Mouse (Mus musculus): ENCODE results near the gene Lrrc41.

Gene Lrrc41

GRCm38 (mm10) chr4:116077240-116078095, 2.4 kb downstream of the Lrrc41 start:
- peak; percentile 17 for DNase-seq

GRCm38 (mm10) chr4:116088510-116089249, 13.6 kb downstream of the Lrrc41 start:
- DNase-seq = no peak

- no peak for DNase-seq
These were observed 21.2 kb downstream of the Lrrc41 start for GRCm38 (mm10) chr4:116096291-116096690.

GRCm38 (mm10) chr4:116097211-116097610, 22.1 kb downstream of the Lrrc41 start:
- DNase-seq = no peak

GRCm38 (mm10) chr4:116100959-116101358, 25.9 kb downstream of the Lrrc41 start:
- no peak for DNase-seq

GRCm38 (mm10) chr4:116105278-116105677, 30.2 kb downstream of the Lrrc41 start:
- no peak for DNase-seq

- no peak for DNase-seq
These were observed 35.6 kb downstream of the Lrrc41 start for GRCm38 (mm10) chr4:116110695-116111094.

- DNase-seq = no peak
These were observed 36.4 kb downstream of the Lrrc41 start for GRCm38 (mm10) chr4:116111486-116111885.

- DNase-seq = no peak
These were observed 47.7 kb downstream of the Lrrc41 start for GRCm38 (mm10) chr4:116122762-116123161.

GRCm38 (mm10) chr4:116123602-116124519, 48.8 kb downstream of the Lrrc41 start, which contains the start of the genes Rad54l and Pomgnt1:
Gene Rad54l, minus strand, starts transcription at chr4:116123690.
Gene Pomgnt1, plus strand, starts transcription at chr4:116123840.
- DNase-seq = peak; percentile 92

GRCm38 (mm10) chr4:116125803-116126386, 50.8 kb downstream of the Lrrc41 start:
- DNase-seq = no peak

- DNase-seq = no peak
These were observed 52.9 kb downstream of the Lrrc41 start for GRCm38 (mm10) chr4:116127956-116128355.

GRCm38 (mm10) chr4:116133126-116133525, 58.1 kb downstream of the Lrrc41 start:
- no peak for DNase-seq

- DNase-seq = peak; percentile 37
These were observed 59.9 kb downstream of the Lrrc41 start for GRCm38 (mm10) chr4:116134990-116135389.

- no peak for DNase-seq
These were observed 62.4 kb downstream of the Lrrc41 start for GRCm38 (mm10) chr4:116137421-116137996.

- no peak for DNase-seq
These were observed 65.9 kb downstream of the Lrrc41 start for GRCm38 (mm10) chr4:116140801-116141574.

- no peak for DNase-seq
These were observed 66.7 kb downstream of the Lrrc41 start for GRCm38 (mm10) chr4:116141736-116142135.

GRCm38 (mm10) chr4:116142269-116142668, 67.2 kb downstream of the Lrrc41 start:
- no peak for DNase-seq

- peak; percentile 30 for DNase-seq
These were observed 68.3 kb downstream of the Lrrc41 start for GRCm38 (mm10) chr4:116143317-116143811.

- peak; percentile 79 for DNase-seq
These were observed 69.0 kb downstream of the Lrrc41 start for GRCm38 (mm10) chr4:116143891-116144717.

Measured in lung, postnatal 10 days (tissue).